Mouse (Mus musculus) urinary bladder, postnatal 4 days (tissue): Measurements from ENCODE around the gene Ppp1r16b.
"Not testable (repeated sequence)": the region's sequence is repeated elsewhere in the genome, so short reads cannot be mapped to it uniquely, and the experiment has no call there.

Source experiments
- DNase-seq, 2 experiments: peaks; one replicate each; pipeline ENCODE4 v3.0.0; 2021 to 2022; ENCODE audit warnings: low spot score in 2 of 2

Ppp1r16b gene

DNA sequence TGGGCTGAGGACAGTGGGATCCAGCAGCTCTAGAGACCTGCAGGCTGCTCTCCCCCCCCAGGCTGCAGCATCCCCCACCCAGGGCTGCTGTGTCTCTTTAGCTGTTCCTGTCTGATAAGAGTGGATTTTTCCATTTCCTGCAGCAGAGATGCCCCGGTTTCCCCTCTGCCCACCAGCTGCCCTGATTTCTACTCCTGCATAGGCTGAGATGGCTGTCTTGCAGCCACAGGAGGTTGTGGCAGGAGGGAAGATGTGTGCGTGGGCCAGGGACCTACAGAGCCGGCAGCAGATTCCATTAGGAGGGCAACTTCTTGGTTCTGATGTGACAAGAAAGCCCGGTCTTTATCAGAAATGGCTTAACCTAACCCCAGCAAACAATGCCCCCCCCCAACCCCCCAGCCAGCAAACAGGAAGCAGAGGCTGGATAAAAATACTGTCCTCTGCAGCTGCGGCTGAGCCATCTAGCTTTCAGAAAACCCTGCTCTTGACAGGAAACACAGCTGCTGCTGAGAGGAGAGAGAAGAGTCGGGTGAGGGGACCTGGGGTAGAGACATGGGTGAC is 57.9 kb downstream of the Ppp1r16b start:
- DNase-seq: no peak

DNA sequence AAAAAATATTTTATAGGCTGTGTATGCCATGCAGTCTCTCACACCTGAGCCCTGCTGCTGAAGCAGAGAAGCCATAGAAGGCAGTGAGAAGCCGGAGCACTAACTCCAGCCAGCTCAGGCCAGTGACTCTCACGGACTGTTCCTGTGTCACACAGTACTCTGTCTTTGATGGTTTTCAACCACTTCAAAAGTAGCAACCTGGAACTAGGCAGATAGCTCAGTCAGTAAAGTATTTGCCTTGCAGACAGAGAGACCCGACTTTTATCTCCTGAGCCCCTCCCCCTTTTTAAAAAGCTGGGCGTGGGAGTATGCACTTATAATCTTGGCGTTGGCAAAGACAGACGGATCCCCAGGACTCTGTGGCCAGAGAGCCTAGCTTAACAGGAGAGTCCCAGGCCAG is 58.6 kb downstream of the Ppp1r16b start:
- DNase-seq: no peak

DNA sequence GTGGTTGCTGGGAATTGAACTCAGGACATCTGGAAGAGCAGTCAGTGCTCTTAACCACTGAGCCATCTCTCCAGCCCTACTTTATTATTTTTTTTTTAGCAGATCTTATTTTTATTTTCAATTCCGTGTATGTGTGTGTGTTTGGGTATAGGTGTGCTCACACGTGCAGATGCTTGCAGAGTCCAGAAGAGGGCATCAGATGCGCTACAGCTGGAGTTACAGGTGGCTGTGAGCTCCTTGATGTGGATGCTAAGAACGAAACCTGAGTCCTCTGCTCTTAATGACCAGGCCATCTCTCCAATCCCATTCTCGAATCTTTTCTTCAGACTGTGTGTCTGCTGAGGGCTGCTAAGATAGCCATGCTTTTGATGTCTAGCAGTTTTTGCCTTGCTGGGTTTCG is 61.1 kb downstream of the Ppp1r16b start:
- no peak for DNase-seq

DNA sequence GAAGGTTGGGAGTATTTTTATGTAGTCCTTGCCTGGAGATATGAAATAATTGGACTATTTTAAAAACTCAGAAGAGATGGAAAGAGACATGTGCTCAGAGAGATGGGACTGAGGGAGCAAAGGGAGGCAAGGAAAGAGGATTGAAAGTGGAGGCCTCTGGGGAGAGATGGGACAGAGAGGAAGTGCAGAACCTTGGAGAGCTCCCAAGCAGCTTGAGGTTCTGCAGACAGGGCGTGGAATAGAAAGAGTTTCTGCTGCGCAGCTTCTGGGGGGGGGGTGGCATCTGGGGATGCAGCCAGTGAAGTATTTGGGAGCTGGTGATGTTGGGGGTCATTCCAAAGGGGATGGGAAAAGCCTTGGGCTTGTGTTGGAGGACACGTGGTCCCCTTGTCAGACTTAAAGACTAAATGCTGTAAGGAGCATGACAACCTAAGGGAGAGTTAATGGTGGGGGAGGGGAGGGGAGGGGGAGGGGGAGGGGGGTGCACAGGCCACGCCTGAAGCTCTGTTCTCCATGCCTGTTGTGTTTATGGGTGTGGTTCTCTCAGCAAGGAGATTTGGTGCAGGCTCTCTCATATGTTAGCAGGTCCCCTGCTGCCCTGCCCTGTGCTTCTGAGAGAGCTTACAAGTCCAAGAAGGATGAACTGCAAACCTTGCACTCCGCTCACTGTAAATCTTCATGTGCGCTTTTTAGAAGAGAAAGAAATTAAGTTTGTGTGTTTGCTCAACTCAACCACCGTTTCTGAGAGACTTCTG is 63.0 kb downstream of the Ppp1r16b start:
- DNase-seq: no peak

DNA sequence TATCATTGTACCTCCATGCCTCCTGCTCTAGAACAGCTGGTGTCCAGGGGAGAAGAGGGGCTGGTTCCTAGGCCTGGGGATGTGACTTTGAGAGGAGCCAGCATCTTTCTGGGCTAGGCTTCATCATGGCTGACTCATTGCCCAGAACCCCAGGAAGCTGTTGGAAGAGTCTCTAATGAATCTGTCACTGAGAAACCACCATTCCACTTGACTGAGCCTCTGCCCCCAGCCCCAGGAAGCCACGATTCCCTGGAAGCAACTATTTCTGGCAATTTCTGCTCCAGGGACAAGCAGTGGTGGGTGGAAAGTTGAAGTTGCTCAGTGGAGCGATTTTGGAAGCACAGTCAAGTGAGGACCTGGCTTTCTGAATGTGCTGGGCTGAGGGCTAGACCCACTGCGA is 65.7 kb downstream of the Ppp1r16b start:
- DNase-seq: no peak

DNA sequence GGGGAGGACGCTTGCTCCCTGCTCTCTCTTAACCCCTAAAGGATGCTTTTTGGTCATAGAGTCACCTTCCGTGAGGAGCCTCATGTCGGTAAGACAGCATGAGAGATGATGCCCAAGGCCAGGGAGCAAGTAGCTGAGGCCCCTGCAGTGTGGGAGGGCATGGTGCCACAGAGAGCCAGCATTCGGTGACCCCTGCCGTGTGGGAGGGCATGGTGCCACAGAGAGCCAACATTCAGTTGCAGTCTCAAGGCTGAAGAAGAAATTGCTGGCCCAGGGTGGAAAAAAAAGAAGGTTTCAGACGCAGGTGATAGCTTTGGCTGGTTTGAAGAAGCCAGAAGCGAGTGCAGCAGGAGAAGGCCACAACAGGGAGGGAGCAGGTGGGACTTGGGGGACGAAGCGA is 67.3 kb downstream of the Ppp1r16b start:
- no peak for DNase-seq

DNA sequence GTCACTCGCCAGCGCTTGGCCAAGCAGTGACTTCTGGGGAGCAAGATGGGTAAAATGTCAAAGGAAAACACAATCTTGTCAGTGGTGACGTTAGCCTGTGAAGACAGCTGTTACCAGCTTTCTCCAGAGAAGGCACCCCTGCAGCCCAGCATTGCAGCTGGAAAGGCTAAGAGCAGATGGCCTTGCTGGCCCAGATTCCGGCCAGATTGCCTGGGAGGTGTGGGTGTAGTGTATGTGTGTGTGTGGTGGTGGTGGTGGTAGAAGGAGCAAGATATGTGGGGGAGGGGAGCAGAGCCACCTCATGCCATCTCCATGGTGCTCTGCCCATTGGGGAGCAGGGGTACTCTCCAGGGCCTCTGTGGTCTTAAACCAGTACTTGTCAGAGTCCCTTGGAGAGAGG is 67.9 kb downstream of the Ppp1r16b start:
- no peak for DNase-seq

DNA sequence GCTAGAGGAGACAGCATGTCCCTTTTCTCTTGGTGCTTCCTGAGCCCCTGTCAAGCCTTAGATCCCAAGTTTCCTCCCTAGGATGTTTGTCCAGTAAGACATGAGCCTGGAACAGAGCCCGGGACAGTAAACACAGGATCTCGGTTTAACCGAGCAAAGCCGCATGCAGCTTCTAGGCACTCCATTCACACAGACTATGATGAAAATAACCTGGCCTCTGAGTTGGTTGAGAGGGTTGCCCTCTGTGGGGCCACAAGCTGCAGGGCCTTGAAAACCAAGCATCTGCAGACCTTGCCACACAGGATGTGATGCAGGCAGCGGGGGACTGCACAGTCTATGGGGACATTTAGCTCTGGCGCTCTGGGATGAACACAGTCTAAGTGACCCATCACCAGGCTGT is 68.7 kb downstream of the Ppp1r16b start:
- DNase-seq: no peak

DNA sequence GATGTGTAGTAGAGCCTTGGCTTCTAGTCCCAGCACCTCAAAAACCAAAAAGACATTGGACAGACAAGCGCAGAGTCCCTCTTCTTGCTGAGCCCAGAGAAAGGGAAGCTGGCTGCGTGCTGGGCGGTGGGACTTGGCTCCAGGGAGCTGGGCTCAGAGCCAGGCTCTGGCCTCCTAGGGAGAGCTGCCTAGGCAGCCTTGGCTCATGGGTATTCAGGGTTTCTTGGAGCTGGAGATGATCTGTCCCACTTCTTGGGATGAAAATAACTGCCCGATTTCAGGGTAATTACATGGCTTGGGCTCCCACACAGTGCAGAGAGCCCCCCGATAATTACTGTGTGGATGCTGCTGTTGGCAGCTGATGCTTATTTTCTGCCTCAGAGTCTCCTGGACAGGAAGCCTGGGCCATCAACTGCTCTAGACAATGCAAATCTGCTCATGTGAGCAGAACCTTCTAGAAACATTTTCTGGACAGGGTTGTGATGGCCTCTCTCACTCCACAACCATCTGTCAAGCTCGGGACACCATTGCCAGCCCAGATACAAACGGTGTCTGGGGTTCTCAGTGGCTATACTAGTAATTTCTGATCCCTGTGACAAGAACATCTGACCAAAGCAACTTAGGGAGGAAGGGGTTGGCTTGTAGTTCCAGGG is 69.4 kb downstream of the Ppp1r16b start:
- no peak for DNase-seq

DNA sequence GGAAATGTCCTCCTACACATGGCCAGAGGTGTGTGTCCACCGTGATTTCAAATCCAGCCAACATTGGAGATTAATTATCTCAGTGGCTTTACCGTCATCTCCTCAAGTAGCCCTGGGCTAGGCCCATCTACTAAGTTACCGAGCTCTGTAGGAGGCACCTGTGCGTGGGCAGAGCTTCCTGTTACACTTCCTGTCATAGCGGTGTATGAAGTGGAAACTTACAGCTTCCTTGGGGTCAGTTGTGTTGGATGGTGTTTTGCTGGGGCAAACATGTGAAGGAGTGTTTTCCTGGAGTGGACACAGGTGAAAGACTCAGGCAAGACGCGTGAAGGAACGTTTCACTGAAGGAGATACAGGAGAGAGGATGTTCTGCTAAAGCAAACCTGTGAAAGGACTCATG is 70.1 kb downstream of the Ppp1r16b start:
- no peak for DNase-seq

DNA sequence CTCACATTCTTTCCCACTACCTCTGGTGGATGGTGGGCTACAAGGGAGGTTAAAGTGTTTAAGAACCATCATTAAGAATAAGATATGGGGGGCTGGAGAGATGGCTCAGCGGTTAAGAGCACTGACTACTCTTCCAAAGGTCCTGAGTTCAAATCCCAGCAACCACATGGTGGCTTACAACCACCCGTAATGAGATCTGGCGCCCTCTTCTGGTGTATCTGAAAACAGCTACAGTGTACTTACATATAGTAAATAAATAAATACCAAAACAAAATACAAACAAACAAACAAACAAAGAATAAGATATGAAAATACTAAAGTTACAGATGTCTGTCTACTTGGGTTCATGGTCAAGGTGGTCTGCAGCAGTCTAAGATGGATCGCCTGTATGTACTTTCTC is 71.0 kb downstream of the Ppp1r16b start:
- DNase-seq: not testable (repeated sequence)

DNA sequence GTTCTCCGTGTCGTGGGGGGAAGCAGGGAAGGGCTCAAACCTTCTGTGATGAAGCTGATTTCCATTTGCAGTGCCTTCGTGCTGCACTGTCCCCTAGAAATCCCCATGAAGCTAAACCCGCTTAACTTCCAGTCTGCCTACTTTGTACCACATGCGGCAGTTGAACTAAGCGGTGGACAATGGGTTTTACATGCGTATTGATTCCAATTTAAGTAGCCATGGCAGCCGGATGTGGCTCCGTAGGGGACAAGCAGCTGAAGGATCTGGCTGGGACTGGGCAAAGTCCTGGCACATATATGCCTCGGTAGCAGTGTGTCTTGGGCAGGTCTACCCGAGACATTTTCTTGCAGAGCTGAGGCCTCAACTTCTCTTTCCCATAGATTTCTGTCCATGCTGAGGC is 73.4 kb downstream of the Ppp1r16b start:
- DNase-seq: no peak

DNA sequence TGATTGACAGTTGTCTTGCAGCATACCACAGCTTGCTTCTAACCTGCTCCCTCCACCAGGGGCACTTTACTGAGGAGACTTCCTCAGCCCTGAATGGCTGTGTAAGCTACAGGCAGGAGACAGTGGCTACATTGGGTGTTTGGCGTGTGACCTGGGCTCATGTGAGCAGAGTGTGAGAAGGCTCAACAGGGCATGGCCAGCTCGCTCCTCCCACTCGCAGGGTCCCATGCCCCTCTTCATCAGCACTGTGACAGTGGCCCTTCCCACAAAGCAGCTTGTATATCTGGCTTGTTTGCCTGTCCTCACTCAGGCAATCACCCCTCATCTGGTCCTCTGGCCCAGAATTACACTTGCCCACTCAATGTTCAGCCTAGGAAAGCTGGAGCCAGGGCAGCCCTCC is 73.9 kb downstream of the Ppp1r16b start:
- no peak for DNase-seq

DNA sequence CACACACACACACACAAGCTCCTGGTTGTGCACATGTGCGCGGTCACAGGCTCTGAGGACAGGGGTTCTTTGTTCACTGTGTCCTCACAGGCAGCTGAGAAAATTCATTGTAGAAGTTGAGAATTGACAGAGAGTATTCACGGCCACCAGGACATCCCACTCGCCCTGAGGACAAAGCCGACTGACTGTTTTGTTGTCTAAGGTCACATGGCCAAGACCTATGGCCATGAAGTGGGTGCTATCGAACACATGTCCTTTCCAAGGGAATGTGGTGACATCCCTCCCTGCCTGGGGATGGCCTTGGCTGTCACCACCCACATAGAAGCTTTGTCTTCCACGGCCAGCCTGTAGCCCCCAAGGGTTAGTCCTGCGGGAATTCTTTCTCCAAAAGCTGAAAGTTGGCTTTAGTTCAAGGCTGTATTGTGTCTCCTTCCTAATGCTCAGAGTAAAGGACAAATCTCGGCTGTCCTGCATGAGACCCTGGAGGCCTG is 75.9 kb downstream of the Ppp1r16b start:
- no peak for DNase-seq

DNA sequence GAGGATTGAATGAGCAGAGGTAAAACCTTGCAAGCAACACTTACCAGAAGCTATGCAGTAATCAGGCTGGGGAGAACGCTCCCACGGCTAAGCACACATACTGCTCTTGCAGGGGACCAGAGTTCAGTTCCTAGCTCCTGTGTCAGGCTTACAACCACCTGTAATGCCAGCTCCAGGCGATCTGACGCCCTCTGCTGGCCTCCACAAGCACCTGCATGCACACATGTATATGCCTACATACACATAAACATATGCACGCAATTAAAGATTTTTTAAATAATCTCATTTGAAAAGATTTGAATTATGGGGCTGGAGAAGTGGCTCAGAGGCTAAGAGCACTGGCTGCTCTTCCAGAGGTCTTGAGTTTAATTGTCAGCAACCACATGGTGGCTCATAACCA is 77.2 kb downstream of the Ppp1r16b start:
- DNase-seq: no peak

DNA sequence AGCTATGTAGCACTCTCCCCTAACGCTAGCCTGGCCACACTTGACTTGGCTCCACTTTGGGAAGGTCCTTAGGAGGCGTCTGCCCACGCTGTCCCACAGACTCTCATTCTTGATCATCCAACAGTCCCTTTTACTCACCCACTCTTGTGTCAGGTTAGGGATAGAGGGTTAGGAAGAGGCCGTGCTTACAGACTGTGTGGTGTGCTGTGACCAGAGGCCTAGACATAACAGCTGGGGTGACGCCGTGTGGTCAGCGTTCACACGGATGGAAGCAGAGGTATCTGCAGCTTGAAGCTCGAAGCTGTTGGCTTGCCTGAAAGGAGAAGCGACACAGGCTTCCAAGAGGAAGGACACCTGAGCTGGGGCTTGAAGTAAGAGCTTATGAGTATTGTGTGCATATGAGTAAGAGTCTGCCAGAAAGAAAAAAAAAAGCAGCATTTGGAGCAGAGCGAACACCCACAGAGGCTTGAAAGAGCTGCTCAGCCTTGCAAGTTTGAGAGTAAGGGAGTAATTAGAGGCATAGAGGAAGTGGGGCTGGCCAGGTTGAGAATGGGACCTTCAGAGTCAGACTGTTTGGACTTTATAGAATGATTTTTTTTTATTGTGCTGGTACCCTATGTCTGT is 78.4 kb downstream of the Ppp1r16b start:
- no peak for DNase-seq

DNA sequence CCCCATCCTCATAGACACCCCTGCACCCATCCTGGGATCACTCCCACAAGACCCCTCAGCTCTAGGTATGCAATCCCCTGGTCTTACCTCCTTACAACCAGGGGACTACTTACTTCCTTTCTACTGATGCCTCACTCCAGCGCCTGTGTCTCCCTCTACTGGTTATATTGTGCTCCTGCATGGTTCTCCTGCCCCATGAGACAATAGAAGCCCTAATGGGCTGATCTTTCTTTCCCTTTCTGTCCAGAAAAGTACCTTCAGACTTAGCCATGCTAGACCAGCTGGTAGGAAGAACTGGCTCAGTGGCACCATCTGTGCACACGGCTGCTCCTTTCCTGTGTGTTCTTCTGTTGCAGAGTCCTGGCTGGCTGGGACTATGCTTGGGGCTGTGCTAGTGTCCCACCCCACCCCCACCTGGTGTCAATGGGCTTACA is 79.9 kb downstream of the Ppp1r16b start:
- no peak for DNase-seq

DNA sequence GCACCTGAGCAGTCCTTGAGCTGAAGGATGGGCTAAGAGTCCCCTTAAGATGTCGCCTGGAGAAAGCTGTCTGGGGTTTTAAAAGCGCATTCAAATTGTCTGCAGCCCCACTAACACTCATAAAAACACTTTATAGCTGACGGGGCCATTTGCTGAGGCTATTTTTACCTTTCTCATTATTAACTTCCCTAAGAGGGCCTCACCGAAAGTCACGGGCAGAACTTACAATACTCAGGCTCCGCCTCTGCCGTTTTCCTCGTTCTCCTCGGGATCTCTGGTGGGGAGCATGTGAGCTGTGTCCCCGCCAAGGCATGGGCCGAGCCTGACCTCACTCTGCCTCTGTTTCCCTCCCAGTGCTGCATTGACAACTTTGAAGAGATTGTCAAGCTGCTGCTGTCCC is 81.0 kb downstream of the Ppp1r16b start:
- no peak for DNase-seq

DNA sequence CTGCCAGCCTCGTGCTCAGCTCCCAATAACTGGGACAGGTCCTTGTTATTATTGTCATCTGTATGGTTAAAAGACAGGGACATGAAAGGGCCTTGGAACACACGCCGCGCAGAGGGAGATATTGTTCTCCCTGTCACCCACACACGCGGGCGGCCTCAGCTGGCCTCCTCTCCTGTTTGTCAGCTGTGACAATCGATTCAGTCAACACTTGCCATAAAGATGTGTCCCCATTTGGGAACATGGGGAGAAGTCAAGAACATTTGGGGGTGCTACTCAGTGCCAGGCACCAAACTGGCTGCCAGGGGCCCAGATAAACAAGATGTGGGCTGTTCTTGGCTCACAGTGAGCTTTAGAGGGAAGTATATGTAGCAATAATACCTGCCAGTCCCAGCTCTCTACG is 84.2 kb downstream of the Ppp1r16b start:
- no peak for DNase-seq

DNA sequence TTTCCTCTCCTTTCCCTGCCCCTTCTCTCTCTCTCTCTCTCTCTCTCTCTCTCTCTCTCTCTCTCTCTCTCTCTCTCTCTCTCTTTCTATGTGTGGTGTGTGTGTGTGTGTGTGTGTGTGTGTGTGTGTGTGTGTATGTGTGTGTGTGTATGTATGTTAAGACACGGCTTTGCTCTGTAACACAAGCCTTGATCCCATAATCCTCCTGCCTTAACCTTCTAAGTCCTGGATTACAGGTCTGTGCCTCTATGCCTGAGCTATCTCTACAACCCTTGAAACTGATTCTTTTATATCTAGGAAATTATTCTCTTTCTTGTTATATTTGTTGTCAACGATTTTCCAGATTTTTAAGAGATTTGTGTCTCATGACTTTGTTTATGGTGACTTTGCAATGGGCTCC is 95.0 kb downstream of the Ppp1r16b start:
- DNase-seq: no peak

DNA sequence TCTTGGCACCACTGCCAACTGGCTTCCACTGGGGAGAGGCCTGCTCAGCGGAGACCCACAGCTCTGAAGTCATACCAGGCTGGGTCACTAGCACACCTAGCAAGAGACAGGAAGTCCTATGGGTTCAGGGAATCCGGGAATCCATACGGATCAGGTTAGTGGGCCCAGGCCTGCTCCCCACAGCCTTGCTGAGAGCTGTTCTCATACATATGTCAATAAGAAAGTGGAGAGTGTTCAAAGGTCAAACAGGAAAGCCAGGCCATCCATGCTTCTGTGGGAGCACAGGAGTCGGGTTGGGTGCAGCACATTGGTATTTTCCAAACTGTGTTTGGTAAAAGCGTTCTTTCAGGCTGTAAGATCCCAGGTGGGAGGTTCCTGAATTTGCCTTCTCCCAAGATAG is 97.1 kb downstream of the Ppp1r16b start:
- DNase-seq: no peak

DNA sequence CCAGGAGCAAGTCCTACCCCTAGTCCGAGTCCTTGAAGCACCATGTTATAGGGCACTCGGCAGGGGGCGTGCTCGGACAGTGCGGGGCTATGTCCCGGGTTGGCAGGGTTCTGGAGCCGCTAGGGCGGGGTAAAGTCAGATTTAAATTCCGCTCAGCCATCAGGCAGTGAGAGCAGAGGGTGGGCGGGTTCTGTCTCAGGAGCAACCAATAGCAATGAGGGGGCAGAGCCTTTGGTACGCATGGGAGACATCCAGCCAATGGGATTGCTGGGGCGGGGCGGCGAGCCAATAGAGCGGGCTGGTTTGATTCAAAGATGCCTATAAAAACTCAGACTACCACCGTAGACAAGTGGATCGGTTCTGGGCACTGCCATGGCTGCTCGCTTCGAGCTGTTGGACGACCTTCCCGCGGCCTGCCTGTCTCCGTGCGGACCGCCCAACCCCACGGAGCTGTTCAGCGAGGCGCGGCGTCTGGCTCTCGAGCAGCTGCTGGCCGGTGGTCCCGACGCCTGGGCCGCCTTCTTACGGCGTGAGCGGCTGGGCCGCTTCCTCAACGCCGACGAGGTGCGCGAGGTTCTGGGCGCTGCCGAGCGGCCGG is 102.6 kb downstream of the Ppp1r16b start, which contains the start of gene Fam83d:
TSS of gene Fam83d (plus strand) at position 352 of the 598 bp plus-strand sequence.
- peak; percentile 95 to 97 for DNase-seq
